Mouse (Mus musculus) heart, adult 2 months (tissue): ENCODE measurements at regions not wholly inside any gene's neighbourhood (a gene's known extent, or its start where the extent isn't known, plus 50 kb on each side); places are given as distances from the start of the nearest gene placed in this dataset.

Source experiments
- CTCF ChIP-seq: fragments of 200-600 bp; IDR thresholded peaks from 2 replicates; pipeline ENCODE4 v1.8.1; 2022; ENCODE audit warnings: antibody characterized with exemption, mild to moderate bottlenecking, moderate library complexity
- EP300 ChIP-seq: fragments of 200-500 bp; IDR thresholded peaks from 2 replicates; pipeline ENCODE4 v1.6.1; 2011; ENCODE audit warnings: low read depth, low read length, control low read depth; ENCODE audit not compliant: insufficient read depth
- POLR2A ChIP-seq: fragments of 200-500 bp; IDR thresholded peaks from 2 replicates; pipeline ENCODE4 v1.6.1; 2011; ENCODE audit warnings: mild to moderate bottlenecking, low read depth, low read length, control low read depth; ENCODE audit not compliant: insufficient read depth

- TF ChIP-seq EP300 = no peak
- TF ChIP-seq CTCF = no peak
- no peak for TF ChIP-seq POLR2A
Measured at GRCm38 (mm10) chr10:66802691-66803090, 293.2 kb upstream of the Jmjd1c start.
